Mouse (Mus musculus) hindbrain, embryonic 16.5 days (tissue): ENCODE data around the gene Dst. TPM values are rescaled to one million over a fixed set of nuclear protein-coding genes. Genes with fewer than 3 reads are reported as not detected.

Experiments
- ATAC-seq: fragments of 200-750 bp; cut with Nextera tagmentation; 2 replicates; pipeline ENCODE4 v1.8.0; 2017; ENCODE audit warnings: moderate TSS enrichment, moderate library complexity
- H3K27ac ChIP-seq: fragments of 300-500 bp; sonication (generic); 2 replicates; pipeline ENCODE4 v1.5.1; 2014; ENCODE audit warnings: low read depth, mild to moderate bottlenecking, control low read depth, low read length, moderate library complexity
- H3K27me3 ChIP-seq: fragments of 300-500 bp; sonication (generic); replicated peaks from 2 replicates; pipeline ENCODE4 v1.6.1; 2014; ENCODE audit warnings: low read length; ENCODE audit not compliant: control insufficient read depth, insufficient read depth
- H3K36me3 ChIP-seq: fragments of 300-500 bp; sonication (generic); 2 replicates; pipeline ENCODE4 v1.6.1; 2014; ENCODE audit warnings: mild to moderate bottlenecking, low read length, moderate library complexity, mixed read lengths; ENCODE audit not compliant: control insufficient read depth, insufficient read depth
- H3K4me1 ChIP-seq: fragments of 300-500 bp; sonication (generic); 2 replicates; pipeline ENCODE4 v1.6.1; 2014; ENCODE audit warnings: low read depth, low read length; ENCODE audit not compliant: control insufficient read depth, insufficient read depth
- H3K4me2 ChIP-seq: fragments of 300-500 bp; sonication (generic); 2 replicates; pipeline ENCODE4 v1.6.1; 2014; ENCODE audit warnings: mild to moderate bottlenecking, low read length, control low read depth, moderate library complexity
- H3K4me3 ChIP-seq: fragments of 300-500 bp; sonication (generic); 2 replicates; pipeline ENCODE4 v1.5.1; 2014; ENCODE audit warnings: mild to moderate bottlenecking, low read length, control low read depth, moderate library complexity
- H3K9ac ChIP-seq: fragments of 300-500 bp; sonication (generic); 2 replicates; pipeline ENCODE4 v1.6.1; 2014; ENCODE audit warnings: low read depth, mild to moderate bottlenecking, control low read depth, low read length, moderate library complexity
- H3K9me3 ChIP-seq: fragments of 300-500 bp; sonication (generic); 2 replicates; pipeline ENCODE4 v1.6.1; 2014; ENCODE audit warnings: mild to moderate bottlenecking, low read length, moderate library complexity; ENCODE audit not compliant: control insufficient read depth
- WGBS: fragments of 180-500 bp; shearing (Covaris S2); extraction: QIAGEN DNeasy Blood & Tissue Kit; methylation state at CpG from one replicate; pipeline ENCODE4 v1.1.7; 2014; 5-methylcytosine and 5-hydroxymethylcytosine counted together
- polyA plus RNA-seq: library from polyadenylated mRNA; unstranded; fragments of >200 nt; fragmentation: Nextera tagmentation; extraction: Ambion mirVana; gene quantifications from 2 replicates; pipeline ENCODE4 v1.2.1, GENCODE M21; 2015

The Dst gene
- polyA plus RNA-seq, 1 experiment from 2014 or later, result 38.3 TPM

- Histone ChIP-seq H3K4me2 (no peak overlapping the region), H3K27ac (no peak overlapping the region), H3K36me3 (peaks cover 20% of the 10 kb centered on the region; the same call in 1 of the 2 replicates), H3K9me3 (no peaks in the 10 kb centered on the region), H3K9ac (no peak overlapping the region), H3K27me3 (no peaks in the 10 kb centered on the region), H3K4me3 (no peak overlapping the region), H3K4me1 (no peaks in the 10 kb centered on the region)
- ATAC-seq, result no peak
- WGBS, result 86% methylated on average over 11 of the region's 11 CpGs
These were observed 312.1 kb downstream of the Dst start for GRCm38 (mm10) chr1:34220094-34220601.

- no peaks in the 10 kb centered on the region for H3K4me1 ChIP-seq
- no peaks in the 10 kb centered on the region for H3K9me3 ChIP-seq
- WGBS, result 94% methylated on average over 11 of the region's 11 CpGs
- H3K4me3 ChIP-seq, result no peak overlapping the region
- H3K27me3 ChIP-seq, result no peaks in the 10 kb centered on the region
- no peak overlapping the region for H3K4me2 ChIP-seq
- no peak overlapping the region for H3K9ac ChIP-seq
- no peak overlapping the region for H3K27ac ChIP-seq
- no peak for ATAC-seq
- peaks cover 28% of the 10 kb centered on the region; the same call in 1 of the 2 replicates for H3K36me3 ChIP-seq
These were observed 315.8 kb downstream of the Dst start for GRCm38 (mm10) chr1:34223866-34224265.

GRCm38 (mm10) chr1:34227676-34228075, 319.7 kb downstream of the Dst start:
- H3K27me3 ChIP-seq, result no peaks in the 10 kb centered on the region
- H3K9ac ChIP-seq, result no peak overlapping the region
- H3K4me1 ChIP-seq, result no peaks in the 10 kb centered on the region
- no peak overlapping the region for H3K27ac ChIP-seq
- WGBS, result 83% methylated on average over 8 of the region's 8 CpGs
- no peak for ATAC-seq
- H3K4me3 ChIP-seq, result no peak overlapping the region
- H3K9me3 ChIP-seq, result no peaks in the 10 kb centered on the region
- H3K4me2 ChIP-seq, result no peak overlapping the region
- peaks cover 20% of the 10 kb centered on the region; the same call in 1 of the 2 replicates for H3K36me3 ChIP-seq

GRCm38 (mm10) chr1:34231041-34231440, 323.0 kb downstream of the Dst start:
- Histone ChIP-seq H3K27ac (no peak overlapping the region), H3K4me2 (no peak overlapping the region), H3K4me1 (peaks cover 2% of the 10 kb centered on the region), H3K27me3 (no peaks in the 10 kb centered on the region), H3K36me3 (peaks cover 9% of the 10 kb centered on the region; the same call in 1 of the 2 replicates), H3K9ac (no peak overlapping the region), H3K4me3 (no peak overlapping the region), H3K9me3 (no peaks in the 10 kb centered on the region)
- 62% methylated on average over 2 of the region's 2 CpGs for WGBS
- no peak for ATAC-seq

- Histone ChIP-seq H3K9ac (peak overlapping the region; percentile 66), H3K9me3 (no peaks in the 10 kb centered on the region), H3K4me1 (peaks cover 16% of the 10 kb centered on the region), H3K36me3 (no peaks in the 10 kb centered on the region), H3K27ac (no peak overlapping the region), H3K4me2 (peak overlapping the region; percentile 81), H3K4me3 (peak overlapping the region; percentile 44), H3K27me3 (no peaks in the 10 kb centered on the region)
- peak; percentile 77 for ATAC-seq
- 1% methylated on average over 28 of the region's 28 CpGs for WGBS
These were observed 328.3 kb downstream of the Dst start for GRCm38 (mm10) chr1:34236254-34236723.

GRCm38 (mm10) chr1:34237211-34237610, 329.2 kb downstream of the Dst start:
- H3K27ac ChIP-seq, result no peak overlapping the region
- H3K9me3 ChIP-seq, result no peaks in the 10 kb centered on the region
- H3K9ac ChIP-seq, result 0 out of 2 replicates have a peak overlapping the region, but pooled peaks have one; percentile 11
- peak overlapping the region; percentile 81 for H3K4me2 ChIP-seq
- H3K27me3 ChIP-seq, result no peaks in the 10 kb centered on the region
- peak overlapping the region; percentile 44 for H3K4me3 ChIP-seq
- 37% methylated on average over 14 of the region's 14 CpGs for WGBS
- no peak for ATAC-seq
- no peaks in the 10 kb centered on the region for H3K36me3 ChIP-seq
- H3K4me1 ChIP-seq, result peaks cover 16% of the 10 kb centered on the region

- H3K9ac ChIP-seq, result no peak overlapping the region
- H3K27ac ChIP-seq, result no peak overlapping the region
- peak overlapping the region; percentile 81 for H3K4me2 ChIP-seq
- no peaks in the 10 kb centered on the region for H3K27me3 ChIP-seq
- no peaks in the 10 kb centered on the region for H3K9me3 ChIP-seq
- no peaks in the 10 kb centered on the region; the same call in 1 of the 2 replicates for H3K36me3 ChIP-seq
- 49% methylated on average over 12 of the region's 12 CpGs for WGBS
- H3K4me1 ChIP-seq, result peaks cover 16% of the 10 kb centered on the region
- H3K4me3 ChIP-seq, result no peak overlapping the region
- ATAC-seq, result no peak
These were observed 329.7 kb downstream of the Dst start for GRCm38 (mm10) chr1:34237689-34238091.

- Histone ChIP-seq H3K9me3 (no peaks in the 10 kb centered on the region), H3K9ac (no peak overlapping the region), H3K4me2 (no peak overlapping the region), H3K27ac (no peak overlapping the region), H3K4me3 (no peak overlapping the region), H3K4me1 (peaks cover 16% of the 10 kb centered on the region), H3K36me3 (peaks cover 4% of the 10 kb centered on the region), H3K27me3 (no peaks in the 10 kb centered on the region)
- no peak for ATAC-seq
- 58% methylated on average over 6 of the region's 6 CpGs for WGBS
These were observed 330.2 kb downstream of the Dst start for GRCm38 (mm10) chr1:34238231-34238630.

GRCm38 (mm10) chr1:34244678-34245077, 336.7 kb downstream of the Dst start:
- Histone ChIP-seq H3K9ac (no peak overlapping the region), H3K4me3 (no peak overlapping the region), H3K9me3 (no peaks in the 10 kb centered on the region), H3K27me3 (no peaks in the 10 kb centered on the region), H3K4me1 (no peaks in the 10 kb centered on the region), H3K4me2 (no peak overlapping the region), H3K36me3 (peaks cover 35% of the 10 kb centered on the region), H3K27ac (no peak overlapping the region)
- WGBS, result 90% methylated on average over 10 of the region's 10 CpGs
- no peak for ATAC-seq
